Mouse (Mus musculus) C2C12 (cell line): ENCODE measurements around the gene Iqca. TPM values are rescaled to one million over a fixed set of nuclear protein-coding genes. Genes with fewer than 3 reads are reported as not detected.

Source experiments
- H3K27me3 ChIP-seq: one replicate; pipeline ENCODE4 v1.6.1; 2011; ENCODE audit not compliant: control insufficient read depth, insufficient read depth, insufficient read length
- H3K36me3 ChIP-seq: one replicate; pipeline ENCODE4 v1.6.1; 2011; ENCODE audit not compliant: control insufficient read depth, insufficient read depth
- H3K4me3 ChIP-seq: one replicate; pipeline ENCODE4 v1.5.1; 2011; ENCODE audit warnings: mild to moderate bottlenecking, control low read depth; ENCODE audit not compliant: poor library complexity, insufficient read depth, severe bottlenecking
- H3K79me2 ChIP-seq: one replicate; pipeline ENCODE4 v1.6.1; 2011; ENCODE audit not compliant: control insufficient read depth, insufficient read depth
- H3K79me3 ChIP-seq: one replicate; pipeline ENCODE4 v1.6.1; 2011; ENCODE audit warnings: low read depth, control low read depth
- H3ac ChIP-seq: one replicate; pipeline ENCODE3; 2011; ENCODE audit warnings: low read depth; ENCODE audit not compliant: control insufficient read depth, insufficient read length
- CEBPB ChIP-seq: IDR thresholded peaks from one replicate; pipeline ENCODE4 v1.6.1; 2011; ENCODE audit warnings: low read depth, mild to moderate bottlenecking, control low read depth, moderate library complexity
- CTCF ChIP-seq: IDR thresholded peaks from one replicate; pipeline ENCODE4 v1.5.1; 2011; ENCODE audit not compliant: control insufficient read depth, insufficient read depth, insufficient read length
- FOSL1 ChIP-seq: IDR thresholded peaks from one replicate; pipeline ENCODE4 v1.8.0; 2011; ENCODE audit warnings: mild to moderate bottlenecking, low read length; ENCODE audit not compliant: poor library complexity, insufficient read depth, severe bottlenecking
- MAX ChIP-seq: IDR thresholded peaks from one replicate; pipeline ENCODE4 v1.6.1; 2011; ENCODE audit warnings: mild to moderate bottlenecking, control low read depth
- MYOD1 ChIP-seq: IDR thresholded peaks from one replicate; pipeline ENCODE4 v1.6.1; 2011; ENCODE audit warnings: low read depth; ENCODE audit not compliant: control insufficient read depth, insufficient read length
- MYOG ChIP-seq: IDR thresholded peaks from one replicate; pipeline ENCODE4 v1.6.1; 2011; ENCODE audit not compliant: control insufficient read depth, insufficient read length; ENCODE audit errors: extremely low read depth
- USF1 ChIP-seq: IDR thresholded peaks from one replicate; pipeline ENCODE4 v1.6.1; 2011; ENCODE audit warnings: low read depth, mild to moderate bottlenecking, control low read depth, moderate library complexity
- long read RNA-seq, 2 experiments: library from polyadenylated mRNA; unstranded; transcript quantifications; one replicate each; pipeline ENCODE4 v2.0.0; 2019 to 2020
- polyA plus RNA-seq: library from polyadenylated mRNA; unstranded; fragments of >200 nt; fragmentation: generic; extraction: Trizol; gene quantifications from one replicate; pipeline ENCODE4 v1.2.1, GENCODE M21; 2012; ENCODE audit warnings: missing spikeins

Iqca gene
- not detected for polyA plus RNA-seq
- long read RNA-seq, experiment 1, result 0 reads
- long read RNA-seq, experiment 2, result 0 reads

DNA sequence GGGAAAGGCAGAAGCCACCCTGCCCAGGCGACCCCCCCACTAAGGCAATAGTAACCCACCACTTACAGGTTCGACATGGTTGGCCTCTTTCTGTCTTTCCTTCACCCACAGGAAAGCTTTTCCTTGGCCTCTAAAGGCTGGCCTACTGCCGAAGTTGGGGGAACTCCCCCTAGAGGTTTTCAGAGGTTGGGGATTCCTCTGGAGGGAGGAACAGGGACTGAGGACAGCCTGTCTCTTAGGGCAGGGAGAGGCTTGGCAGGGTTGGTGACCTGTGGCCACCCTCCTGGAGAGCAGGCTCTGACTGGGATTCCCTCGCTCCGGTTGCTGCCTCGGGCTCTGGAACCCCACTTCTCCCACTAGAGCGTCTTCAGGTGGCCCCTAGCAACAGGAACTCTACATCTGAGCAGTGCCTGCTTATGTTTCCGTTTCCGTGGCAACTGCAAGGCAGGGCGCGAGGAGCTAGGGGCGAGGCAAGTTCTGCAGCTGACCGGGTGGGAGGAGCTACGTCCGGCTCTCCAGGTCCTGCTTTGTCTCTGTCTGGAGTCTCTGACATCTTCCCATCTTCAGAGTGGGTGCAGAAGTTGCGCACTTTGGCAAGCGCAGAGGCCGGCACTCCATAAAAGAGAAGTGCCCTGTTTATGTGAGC lies at the start of gene Iqca:
TSS of gene Iqca (minus strand) at position 303 of the 646 bp plus-strand sequence.
- TF ChIP-seq USF1 (no peak), CTCF (no peak), MYOG (no peak), MYOD1 (no peak), CEBPB (no peak), FOSL1 (no peak), MAX (no peak)
- no peak within 1 kb of the TSS for H3ac ChIP-seq
- no peaks in the 10 kb centered on the region for H3K36me3 ChIP-seq
- H3K4me3 ChIP-seq, result no peak within 1 kb of the TSS
- H3K79me3 ChIP-seq, result no peaks in the 10 kb centered on the region
- H3K27me3 ChIP-seq, result no peaks in the 10 kb centered on the region
- no peaks in the 10 kb centered on the region for H3K79me2 ChIP-seq

DNA sequence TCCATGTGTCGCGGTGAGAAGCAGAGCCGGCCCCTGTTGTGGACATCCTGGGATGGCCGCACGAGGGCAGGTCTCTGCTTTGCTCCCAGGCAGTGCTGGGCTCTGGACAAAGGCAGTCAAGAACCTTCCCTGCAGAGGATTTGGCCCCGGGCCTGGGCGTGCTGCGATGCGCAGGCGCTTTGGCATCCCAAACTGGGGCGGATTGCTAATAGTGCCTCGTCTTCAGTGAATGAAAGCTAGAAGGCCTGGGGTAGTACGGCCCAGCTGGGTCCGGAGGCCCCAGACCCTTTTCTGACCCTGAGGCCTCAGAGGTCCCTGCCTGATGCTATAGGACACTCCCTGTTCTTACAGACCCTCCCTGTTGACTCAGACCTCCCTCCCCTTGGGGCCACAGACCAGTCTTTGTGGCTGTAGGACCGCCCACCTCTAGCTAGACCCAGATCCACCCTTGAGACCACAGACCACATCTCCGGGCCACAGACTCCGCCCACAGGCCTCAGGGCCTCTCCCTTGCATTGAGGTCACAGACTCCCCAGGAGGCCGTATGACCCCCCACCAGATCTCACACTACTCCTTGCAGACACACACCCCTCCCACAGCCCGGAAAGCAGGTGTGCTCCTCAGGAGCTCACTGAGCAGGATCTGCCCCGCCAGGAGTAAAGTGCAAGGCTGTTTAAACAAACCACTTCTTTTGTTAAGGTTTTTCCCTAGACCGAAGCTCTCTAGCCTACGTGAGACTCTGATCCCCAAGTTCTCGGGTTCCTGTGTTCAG lies 49.2 kb upstream of the Iqca start:
- Histone ChIP-seq H3K36me3 (no peaks in the 10 kb centered on the region), H3K27me3 (no peaks in the 10 kb centered on the region), H3K4me3 (no peak overlapping the region), H3ac (no peak overlapping the region), H3K79me3 (peaks cover 26% of the 10 kb centered on the region), H3K79me2 (peaks cover 35% of the 10 kb centered on the region)
- TF ChIP-seq CTCF (no peak), USF1 (no peak), CEBPB (no peak), MAX (no peak), FOSL1 (no peak), MYOD1 (no peak), MYOG (no peak)

GRCm38 (mm10) chr1:90201655-90202054 lies 48.5 kb upstream of the Iqca start:
- H3K27me3 ChIP-seq, result no peaks in the 10 kb centered on the region
- H3K79me2 ChIP-seq, result peaks cover 28% of the 10 kb centered on the region

GRCm38 (mm10) chr1:90201246-90201645 lies 48.0 kb upstream of the Iqca start:
- Histone ChIP-seq H3K79me3 (peaks cover 14% of the 10 kb centered on the region), H3ac (no peak overlapping the region), H3K4me3 (no peak overlapping the region), H3K36me3 (no peaks in the 10 kb centered on the region), H3K27me3 (no peaks in the 10 kb centered on the region), H3K79me2 (peaks cover 24% of the 10 kb centered on the region)
- TF ChIP-seq CEBPB, result no peak
- TF ChIP-seq FOSL1, result no peak
- TF ChIP-seq USF1, result no peak
- TF ChIP-seq MYOG, result no peak
- no peak for TF ChIP-seq MYOD1
- TF ChIP-seq MAX, result no peak
- no peak for TF ChIP-seq CTCF

More at GRCm38 (mm10) chr1:90201655-90202054, 48.5 kb upstream of the Iqca start:
- Histone ChIP-seq H3K4me3 (no peak overlapping the region), H3K79me3 (peaks cover 18% of the 10 kb centered on the region), H3K36me3 (no peaks in the 10 kb centered on the region), H3ac (no peak overlapping the region)
- TF ChIP-seq FOSL1 (no peak), MYOG (no peak), MAX (no peak), CTCF (no peak), USF1 (no peak), CEBPB (no peak), MYOD1 (no peak)

DNA sequence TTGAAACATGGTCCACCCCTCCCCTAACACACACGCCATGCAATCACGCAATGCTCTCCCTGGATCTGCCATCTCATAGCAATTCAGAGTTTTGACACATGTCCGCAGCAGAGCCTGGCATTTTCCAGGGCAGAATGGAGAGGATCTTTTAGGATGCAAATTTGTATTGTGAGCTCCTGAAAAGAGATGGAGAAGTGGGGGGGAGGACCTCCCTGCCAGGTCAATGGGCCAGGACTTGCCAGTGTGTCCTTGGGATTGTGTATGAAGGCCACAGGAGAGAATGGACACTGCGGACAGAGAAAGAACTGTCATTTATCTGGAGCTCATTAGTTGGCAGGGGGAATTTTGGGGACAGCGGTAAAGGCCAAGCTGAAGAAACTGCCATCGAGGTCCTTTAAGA lies 35.8 kb upstream of the Iqca start:
- no peaks in the 10 kb centered on the region for H3K36me3 ChIP-seq
- H3K79me2 ChIP-seq, result no peaks in the 10 kb centered on the region
- no peak overlapping the region for H3ac ChIP-seq
- TF ChIP-seq USF1 (no peak), MAX (no peak), CEBPB (no peak), FOSL1 (no peak), CTCF (no peak), MYOG (no peak), MYOD1 (no peak)
- no peaks in the 10 kb centered on the region for H3K79me3 ChIP-seq
- no peaks in the 10 kb centered on the region for H3K27me3 ChIP-seq
- H3K4me3 ChIP-seq, result no peak overlapping the region

GRCm38 (mm10) chr1:90186874-90187273 lies 33.7 kb upstream of the Iqca start:
- Histone ChIP-seq H3K27me3 (no peaks in the 10 kb centered on the region), H3K79me2 (no peaks in the 10 kb centered on the region), H3K36me3 (no peaks in the 10 kb centered on the region), H3K4me3 (no peak overlapping the region), H3ac (no peak overlapping the region), H3K79me3 (no peaks in the 10 kb centered on the region)
- TF ChIP-seq MYOG (no peak), CEBPB (no peak), CTCF (no peak), MAX (no peak), MYOD1 (no peak), FOSL1 (no peak), USF1 (no peak)
